Mouse (Mus musculus) cortical plate, adult 2 months (tissue): Measurements from ENCODE around the gene Chn2.

ENCODE experiments used
- CTCF ChIP-seq: fragments of 200-500 bp; IDR thresholded peaks from 2 replicates; pipeline ENCODE4 v1.5.1; 2011; ENCODE audit warnings: mild to moderate bottlenecking, control low read depth, low read length; ENCODE audit not compliant: insufficient read depth; ENCODE audit errors: extremely low read depth
- POLR2A ChIP-seq: fragments of 200-500 bp; IDR thresholded peaks from 2 replicates; pipeline ENCODE4 v1.6.1; 2011; ENCODE audit warnings: mild to moderate bottlenecking, low read length, control low read depth; ENCODE audit not compliant: insufficient read depth; ENCODE audit errors: extremely low read depth

GRCm38 (mm10) chr6:54162321-54162720 lies 123.0 kb downstream of the Chn2 start:
- TF ChIP-seq CTCF (no peak), POLR2A (no peak)
